Mouse (Mus musculus): ENCODE measurements at regions not wholly inside any gene's neighbourhood (a gene's known extent, or its start where the extent isn't known, plus 50 kb on each side); places are given as distances from the start of the nearest gene placed in this dataset.

GRCm38 (mm10) chr9:23027377-23028313 is 195.2 kb upstream of the Bmper start:
- DNase-seq: peak; percentile 84 to 89

- DNase-seq: no peak
Observed at GRCm38 (mm10) chr9:23029421-23029820, 193.5 kb upstream of the Bmper start.

- peak in 1 of 2 experiments; percentile 50 for DNase-seq
Observed at GRCm38 (mm10) chr9:23030138-23030537, 192.7 kb upstream of the Bmper start.

GRCm38 (mm10) chr9:23030546-23030945 is 192.3 kb upstream of the Bmper start:
- DNase-seq: peak; percentile 28 to 39

- peak in 1 of 2 experiments; percentile 17 for DNase-seq
Observed at GRCm38 (mm10) chr9:23031916-23032315, 191.0 kb upstream of the Bmper start.

GRCm38 (mm10) chr9:23035306-23035705 is 187.6 kb upstream of the Bmper start:
- DNase-seq: no peak

GRCm38 (mm10) chr9:23035901-23036610 is 186.8 kb upstream of the Bmper start:
- peak; percentile 49 to 59 for DNase-seq

GRCm38 (mm10) chr9:23037513-23037914 is 185.4 kb upstream of the Bmper start:
- no peak for DNase-seq

- no peak for DNase-seq
Observed at GRCm38 (mm10) chr9:23039588-23039987, 183.3 kb upstream of the Bmper start.

- no peak for DNase-seq
Observed at GRCm38 (mm10) chr9:23041025-23041424, 181.9 kb upstream of the Bmper start.

GRCm38 (mm10) chr9:23041537-23042472 is 181.1 kb upstream of the Bmper start:
- peak; percentile 35 to 59 for DNase-seq

- no peak for DNase-seq
Observed at GRCm38 (mm10) chr9:23043006-23043405, 179.9 kb upstream of the Bmper start.

GRCm38 (mm10) chr9:23045486-23045885 is 177.4 kb upstream of the Bmper start:
- no peak for DNase-seq

- no peak for DNase-seq
Observed at GRCm38 (mm10) chr9:23050751-23051150, 172.1 kb upstream of the Bmper start.

- no peak for DNase-seq
Observed at GRCm38 (mm10) chr9:23059526-23059925, 163.3 kb upstream of the Bmper start.

GRCm38 (mm10) chr9:23060526-23060925 is 162.3 kb upstream of the Bmper start:
- DNase-seq: no peak

- no peak for DNase-seq
Observed at GRCm38 (mm10) chr9:23061179-23061929, 161.5 kb upstream of the Bmper start.

GRCm38 (mm10) chr9:23062057-23062655 is 160.7 kb upstream of the Bmper start:
- DNase-seq: no peak

GRCm38 (mm10) chr9:23062656-23063444 is 160.0 kb upstream of the Bmper start:
- DNase-seq: no peak

GRCm38 (mm10) chr9:23064001-23064400 is 158.9 kb upstream of the Bmper start:
- DNase-seq: no peak

GRCm38 (mm10) chr9:23064811-23065210 is 158.1 kb upstream of the Bmper start:
- DNase-seq: no peak

Data from kidney, postnatal 4 days (tissue).